Mouse (Mus musculus) embryonic stem cell, embryonic (primary cell): Measurements from ENCODE around the gene Cxcl14.

ENCODE experiments used
- CTCF ChIA-PET, 4 experiments: fragments of 300-600 bp in 2 of 4; fragments of 350-600 bp in 2 of 4; sonication (Branson Sonifier 250); formaldehyde crosslinking; loops; one replicate each; lab custom pipeline; 2022; ENCODE audit warnings: inconsistent platforms in 2 of 4; lab: Charles Lee
- POLR2A ChIA-PET, 4 experiments: fragments of 300-600 bp in 2 of 4; fragments of 350-600 bp in 2 of 4; sonication (Branson Sonifier 250); formaldehyde crosslinking; loops; one replicate each; lab custom pipeline; 2022; ENCODE audit warnings: antibody characterized with exemption in 4 of 4, inconsistent platforms in 1 of 4; lab: Charles Lee

Cxcl14 gene

GRCm38 (mm10) chr13:56295943-56296658, at the start of gene Cxcl14:
Gene Cxcl14 (minus strand): TSS chr13:56296551.
- ChIA-PET POLR2A (interaction anchor here in 2 of 4 experiments (0.6 to 2.8 kb wide), 14 partner anchors 13 to 674 kb away, joined by 3 to 12 read pairs (median 4); partner anchors contain the start of genes Caml (in 1 of the 2), Neurog1 (in 1 of the 2) and Smad5 (in 1 of the 2)), CTCF (interaction anchor here (0.6 to 1.9 kb wide), 15 partner anchors 16 to 533 kb away, joined by 3 to 8 read pairs (median 3); no protein-coding TSS in a partner anchor)

- ChIA-PET POLR2A (interaction anchor here in 1 of 4 experiments (0.6 kb wide), 1 partner anchor 15 kb away, joined by 7 read pairs; no protein-coding TSS in a partner anchor), CTCF (interaction anchor here in 1 of 4 experiments (0.9 to 1.5 kb wide), 2 partner anchors 10 to 89 kb away, joined by 4 read pairs; no protein-coding TSS in a partner anchor)
Measured at GRCm38 (mm10) chr13:56344355-56344754, 48.0 kb upstream of the Cxcl14 start.

- CTCF ChIA-PET, result no interaction called here
- POLR2A ChIA-PET, result interaction anchor here in 1 of 4 experiments (0.8 kb wide), 1 partner anchor 432 kb away, joined by 3 read pairs; no protein-coding TSS in a partner anchor
Measured at GRCm38 (mm10) chr13:56342491-56342890, 46.1 kb upstream of the Cxcl14 start.

GRCm38 (mm10) chr13:56340513-56340912, 44.2 kb upstream of the Cxcl14 start:
- ChIA-PET POLR2A (interaction anchor here in 2 of 4 experiments (0.5 to 1.4 kb wide), 2 partner anchors 18 to 79 kb away, joined by 3 to 4 read pairs; no protein-coding TSS in a partner anchor), CTCF (interaction anchor here in 1 of 4 experiments (1.3 kb wide), 1 partner anchor 61 kb away, joined by 4 read pairs; no protein-coding TSS in a partner anchor)

- CTCF ChIA-PET, result interaction anchor here in 1 of 4 experiments (0.7 to 1.3 kb wide), 3 partner anchors 19 to 60 kb away, joined by 3 to 4 read pairs (median 4); no protein-coding TSS in a partner anchor
- POLR2A ChIA-PET, result interaction anchor here in 2 of 4 experiments (0.6 to 1.4 kb wide), 5 partner anchors 31 to 101 kb away, joined by 3 read pairs; no protein-coding TSS in a partner anchor
Measured at GRCm38 (mm10) chr13:56339816-56340215, 43.5 kb upstream of the Cxcl14 start.

GRCm38 (mm10) chr13:56336982-56337381, 40.6 kb upstream of the Cxcl14 start:
- ChIA-PET CTCF (no interaction called here), POLR2A (no interaction called here)

GRCm38 (mm10) chr13:56334802-56335690, 38.7 kb upstream of the Cxcl14 start:
- POLR2A ChIA-PET, result interaction anchor here (0.5 to 2.3 kb wide), 20 partner anchors 8 to 504 kb away, joined by 3 to 8 read pairs (median 4); partner anchors contain the start of gene Cxcl14 (in 1 of the 4)
- CTCF ChIA-PET, result interaction anchor here (0.5 to 1.6 kb wide), 7 partner anchors 9 to 98 kb away, joined by 3 to 6 read pairs (median 4); no protein-coding TSS in a partner anchor

GRCm38 (mm10) chr13:56334236-56334635, 37.9 kb upstream of the Cxcl14 start:
- CTCF ChIA-PET, result interaction anchor here in 3 of 4 experiments (0.7 to 1.6 kb wide), 7 partner anchors 10 to 99 kb away, joined by 3 to 6 read pairs (median 4); no protein-coding TSS in a partner anchor
- POLR2A ChIA-PET, result interaction anchor here in 2 of 4 experiments (0.6 to 2.3 kb wide), 16 partner anchors 9 to 1530 kb away, joined by 3 to 8 read pairs (median 4); partner anchors contain the start of gene Cxcl14 (in 1 of the 2)

GRCm38 (mm10) chr13:56332356-56332755, 36.0 kb upstream of the Cxcl14 start:
- ChIA-PET POLR2A (interaction anchor here in 1 of 4 experiments (1.0 to 1.5 kb wide), 2 partner anchors 9 to 83 kb away, joined by 3 read pairs; no protein-coding TSS in a partner anchor), CTCF (no interaction called here)

GRCm38 (mm10) chr13:56330603-56331455, 34.5 kb upstream of the Cxcl14 start:
- POLR2A ChIA-PET, result interaction anchor here in 2 of 4 experiments (0.6 to 2.0 kb wide), 5 partner anchors 15 to 198 kb away, joined by 3 to 9 read pairs (median 3); no protein-coding TSS in a partner anchor
- CTCF ChIA-PET, result interaction anchor here in 3 of 4 experiments (0.6 to 1.6 kb wide), 6 partner anchors 28 to 106 kb away, joined by 3 to 4 read pairs (median 3); no protein-coding TSS in a partner anchor

GRCm38 (mm10) chr13:56329769-56330168, 33.4 kb upstream of the Cxcl14 start:
- CTCF ChIA-PET, result interaction anchor here in 2 of 4 experiments (1.3 to 1.6 kb wide), 2 partner anchors 40 to 50 kb away, joined by 3 to 4 read pairs; no protein-coding TSS in a partner anchor
- POLR2A ChIA-PET, result interaction anchor here in 2 of 4 experiments (1.2 to 2.0 kb wide), 3 partner anchors 13 to 89 kb away, joined by 3 to 9 read pairs (median 4); no protein-coding TSS in a partner anchor

GRCm38 (mm10) chr13:56329165-56329564, 32.8 kb upstream of the Cxcl14 start:
- ChIA-PET POLR2A (interaction anchor here in 2 of 4 experiments (0.6 to 1.3 kb wide), 2 partner anchors 12 to 15 kb away, joined by 4 to 7 read pairs; no protein-coding TSS in a partner anchor), CTCF (interaction anchor here in 2 of 4 experiments (0.6 to 0.8 kb wide), 2 partner anchors 16 to 779 kb away, joined by 3 to 4 read pairs; no protein-coding TSS in a partner anchor)

GRCm38 (mm10) chr13:56327779-56328178, 31.4 kb upstream of the Cxcl14 start:
- POLR2A ChIA-PET, result interaction anchor here in 2 of 4 experiments (0.6 to 0.7 kb wide), 2 partner anchors 18 to 1610 kb away, joined by 3 to 9 read pairs; no protein-coding TSS in a partner anchor
- CTCF ChIA-PET, result interaction anchor here in 3 of 4 experiments (0.6 to 1.2 kb wide), 10 partner anchors 9 to 1222 kb away, joined by 3 to 5 read pairs (median 3); no protein-coding TSS in a partner anchor

- POLR2A ChIA-PET, result no interaction called here
- CTCF ChIA-PET, result interaction anchor here in 1 of 4 experiments (1.4 kb wide), 1 partner anchor 42 kb away, joined by 3 read pairs; no protein-coding TSS in a partner anchor
Measured at GRCm38 (mm10) chr13:56321635-56322034, 25.3 kb upstream of the Cxcl14 start.

GRCm38 (mm10) chr13:56316930-56317329, 20.6 kb upstream of the Cxcl14 start:
- ChIA-PET CTCF (no interaction called here), POLR2A (interaction anchor here in 1 of 4 experiments (1.7 kb wide), 1 partner anchor 12 kb away, joined by 4 read pairs; no protein-coding TSS in a partner anchor)

- ChIA-PET CTCF (interaction anchor here in 3 of 4 experiments (0.7 to 1.5 kb wide), 5 partner anchors 13 to 118 kb away, joined by 3 to 5 read pairs (median 5); no protein-coding TSS in a partner anchor), POLR2A (interaction anchor here in 2 of 4 experiments (0.6 to 1.3 kb wide), 2 partner anchors 20 to 359 kb away, joined by 3 to 4 read pairs; no protein-coding TSS in a partner anchor)
Measured at GRCm38 (mm10) chr13:56315201-56315600, 18.9 kb upstream of the Cxcl14 start.
